Mouse (Mus musculus) mouse trophoblast stem cell (cell line): ENCODE measurements around the gene Ankrd40.

Experiments used
- in situ Hi-C, 2 experiments: fragments of 300-500 bp; cut with MseI, MboI; formaldehyde crosslinking; loops; 2 replicates in 1 of 2; 3 replicates in 1 of 2; pipeline ENCODE4 v1.15.1; 2025

Gene Ankrd40

GRCm38 (mm10) chr11:94350337-94350736, 22.5 kb downstream of the Ankrd40 start:
- in situ Hi-C loops = no loop called here

GRCm38 (mm10) chr11:94351094-94351493, 23.3 kb downstream of the Ankrd40 start:
- in situ Hi-C loops = no loop called here

- in situ Hi-C loops = no loop called here
Measured at GRCm38 (mm10) chr11:94355521-94356217, 27.9 kb downstream of the Ankrd40 start.

GRCm38 (mm10) chr11:94359168-94359567, 31.4 kb downstream of the Ankrd40 start:
- in situ Hi-C loops = no loop called here

GRCm38 (mm10) chr11:94361166-94361870, 33.5 kb downstream of the Ankrd40 start:
- in situ Hi-C loops = no loop called here

- in situ Hi-C loops = no loop called here
Measured at GRCm38 (mm10) chr11:94362101-94362500, 34.3 kb downstream of the Ankrd40 start.

GRCm38 (mm10) chr11:94363690-94364089, 35.9 kb downstream of the Ankrd40 start:
- in situ Hi-C loops = no loop called here

- in situ Hi-C loops = no loop called here
Measured at GRCm38 (mm10) chr11:94365340-94365739, 37.5 kb downstream of the Ankrd40 start.

- in situ Hi-C loops = no loop called here
Measured at GRCm38 (mm10) chr11:94369981-94370380, 42.2 kb downstream of the Ankrd40 start.

GRCm38 (mm10) chr11:94370809-94371208, 43.0 kb downstream of the Ankrd40 start:
- in situ Hi-C loops = no loop called here

- in situ Hi-C loops = no loop called here
Measured at GRCm38 (mm10) chr11:94374276-94374948, 46.6 kb downstream of the Ankrd40 start.

- in situ Hi-C loops = no loop called here
Measured at GRCm38 (mm10) chr11:94379061-94379460, 51.3 kb downstream of the Ankrd40 start.

- in situ Hi-C loops = no loop called here
Measured at GRCm38 (mm10) chr11:94379736-94380135, 51.9 kb downstream of the Ankrd40 start.

GRCm38 (mm10) chr11:94385977-94386771, 58.4 kb downstream of the Ankrd40 start:
- in situ Hi-C loops = no loop called here

- in situ Hi-C loops = no loop called here
Measured at GRCm38 (mm10) chr11:94387756-94388155, 60.0 kb downstream of the Ankrd40 start.

- in situ Hi-C loops = no loop called here
Measured at GRCm38 (mm10) chr11:94389021-94389420, 61.2 kb downstream of the Ankrd40 start.

- in situ Hi-C loops = no loop called here
Measured at GRCm38 (mm10) chr11:94389724-94390396, 62.1 kb downstream of the Ankrd40 start.

GRCm38 (mm10) chr11:94390825-94391224, 63.0 kb downstream of the Ankrd40 start:
- in situ Hi-C loops = no loop called here
